In the genomic region with DNA sequence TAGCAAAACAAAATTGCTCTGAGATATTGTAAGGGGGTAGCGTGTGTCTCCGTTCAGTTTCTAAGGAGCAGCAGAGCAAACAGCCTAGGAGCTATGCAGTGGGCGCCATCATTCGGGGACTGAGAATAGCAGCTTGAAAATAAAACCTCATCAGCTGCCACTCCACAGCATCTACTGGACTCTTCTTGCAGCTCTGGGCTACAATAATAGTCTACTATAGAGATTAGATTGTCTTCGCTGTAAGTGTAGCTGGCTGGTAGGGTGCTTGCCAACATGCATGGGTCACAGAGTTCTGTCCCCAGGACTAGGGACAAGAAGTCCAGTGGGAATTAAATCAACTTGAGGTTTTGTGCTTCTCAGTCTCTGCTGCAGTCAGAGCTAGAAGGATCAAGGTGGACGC, we compare ENCODE assay signal across 22 mouse cellular contexts.
"Had no signal": no experiment of that assay in that cellular context is flagged by ENCODE, and none has a peak within 500 bp of the region (broad histone marks: within the 10 kb centered on the region; RNA-seq: fewer than 3 reads in every experiment).

No protein-coding gene starts in this region.

- H3K9ac ChIP-seq: kidney, embryonic 15.5 days; limb, embryonic 12.5 days; limb, embryonic 15.5 days; liver, embryonic 14.5 days; liver, postnatal 0 days; lung, embryonic 14.5 days; midbrain, embryonic 12.5 days; midbrain, embryonic 15.5 days; neural tube, embryonic 12.5 days; neural tube, embryonic 15.5 days had no signal

- H3K4me2 ChIP-seq: kidney, embryonic 15.5 days; limb, embryonic 12.5 days; limb, embryonic 15.5 days; liver, embryonic 11.5 days; lung, embryonic 14.5 days; midbrain, embryonic 12.5 days; midbrain, embryonic 15.5 days; neural tube, embryonic 12.5 days; neural tube, embryonic 15.5 days had no signal

- H3K4me3 ChIP-seq: kidney, embryonic 15.5 days; limb, embryonic 12.5 days; limb, embryonic 15.5 days; midbrain, embryonic 12.5 days; midbrain, embryonic 15.5 days; neural tube, embryonic 12.5 days; neural tube, embryonic 15.5 days had no signal

- H3K9me3 ChIP-seq: kidney, embryonic 15.5 days; limb, embryonic 12.5 days; limb, embryonic 15.5 days; midbrain, embryonic 12.5 days; midbrain, embryonic 15.5 days; neural tube, embryonic 12.5 days; neural tube, embryonic 15.5 days had no signal

- H3K36me3 ChIP-seq: kidney, embryonic 15.5 days; limb, embryonic 12.5 days; limb, embryonic 15.5 days; midbrain, embryonic 12.5 days; midbrain, embryonic 15.5 days; neural tube, embryonic 12.5 days; neural tube, embryonic 15.5 days had no signal

- H3K27ac ChIP-seq: kidney, embryonic 15.5 days; limb, embryonic 12.5 days; limb, embryonic 15.5 days; liver, embryonic 14.5 days; macrophage; midbrain, embryonic 12.5 days; midbrain, embryonic 15.5 days; neural tube, embryonic 12.5 days; neural tube, embryonic 15.5 days; stomach, postnatal 0 days had no signal

- ATAC-seq: liver, postnatal 0 days; lung, postnatal 0 days; midbrain, embryonic 15.5 days had no signal

- H3K4me1 ChIP-seq: limb, embryonic 15.5 days; midbrain, embryonic 15.5 days; neural tube, embryonic 12.5 days; neural tube, embryonic 15.5 days had no signal

- DNase-seq: kidney, postnatal 14 days; left cerebral cortex, postnatal 4 days; liver, postnatal 0 days; lung, embryonic 14.5 days; right cerebral cortex, adult 18-20 months; right cerebral cortex, postnatal 14 days; right cerebral cortex, postnatal 4 days; thymus, adult 2 months; thymus, postnatal 14 days; thymus, postnatal 4 days had no signal

- H3K27me3 ChIP-seq: kidney, embryonic 15.5 days; limb, embryonic 12.5 days; limb, embryonic 15.5 days; midbrain, embryonic 12.5 days; midbrain, embryonic 15.5 days; neural tube, embryonic 12.5 days; neural tube, embryonic 15.5 days had no signal
